Mouse (Mus musculus) embryonic fibroblast, embryonic 13.5 days (primary cell): ENCODE data around the gene Nubp2.

Source experiments
- CTCF ChIP-seq: IDR thresholded peaks from 2 replicates; pipeline ENCODE4 v1.5.1; 2011; ENCODE audit warnings: mild to moderate bottlenecking, control low read depth, low read length, moderate library complexity, borderline replicate concordance; ENCODE audit not compliant: insufficient read depth
- POLR2A ChIP-seq: IDR thresholded peaks from 2 replicates; pipeline ENCODE4 v1.6.1; 2011; ENCODE audit warnings: low read depth, mild to moderate bottlenecking, control low read depth, low read length, moderate library complexity

DNA sequence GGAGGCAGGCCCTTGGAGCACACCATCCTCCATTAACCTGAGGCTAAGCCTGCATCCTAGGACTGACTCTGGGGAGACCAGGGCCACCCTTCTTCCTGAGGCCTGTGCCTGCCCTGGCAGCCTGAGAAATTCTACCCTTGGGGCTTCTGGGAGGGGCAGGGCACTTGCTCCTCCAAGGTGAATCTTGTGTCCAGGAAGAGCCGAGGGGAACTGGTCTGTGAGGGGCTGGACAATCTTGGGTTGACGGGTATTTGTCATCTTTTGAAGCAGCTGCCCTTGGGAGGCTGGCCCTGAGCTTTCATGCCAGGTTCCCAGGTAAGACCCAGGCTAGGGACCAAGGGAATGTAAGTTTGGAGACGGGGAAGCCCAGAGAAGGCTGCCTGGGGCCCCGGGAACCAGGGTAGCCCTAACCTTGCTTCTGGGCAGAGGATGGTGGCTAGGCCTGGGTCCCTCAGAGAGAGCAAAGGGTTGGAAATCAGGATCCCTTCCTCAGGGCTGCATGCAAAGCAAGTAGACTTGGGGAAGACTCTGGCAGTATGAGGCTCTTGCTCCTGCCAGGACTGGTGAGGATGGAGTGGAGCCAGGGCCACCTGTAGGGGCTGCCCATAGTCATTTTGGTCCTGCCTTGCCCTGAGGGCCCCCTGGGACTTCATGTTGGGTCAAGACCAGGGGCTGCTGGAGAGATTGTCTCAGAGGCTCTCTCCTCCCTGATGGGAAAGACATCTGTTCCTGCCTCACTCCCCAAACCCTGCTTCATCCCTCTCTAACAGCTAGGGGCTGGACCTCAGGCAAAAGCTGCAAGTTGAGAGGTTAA lies 12.1 kb upstream of the Nubp2 start:
- TF ChIP-seq POLR2A (no peak), CTCF (no peak)
